Mouse (Mus musculus): ENCODE measurements at regions not wholly inside any gene's neighbourhood (a gene's known extent, or its start where the extent isn't known, plus 50 kb on each side); places are given as distances from the start of the nearest gene placed in this dataset.

DNA sequence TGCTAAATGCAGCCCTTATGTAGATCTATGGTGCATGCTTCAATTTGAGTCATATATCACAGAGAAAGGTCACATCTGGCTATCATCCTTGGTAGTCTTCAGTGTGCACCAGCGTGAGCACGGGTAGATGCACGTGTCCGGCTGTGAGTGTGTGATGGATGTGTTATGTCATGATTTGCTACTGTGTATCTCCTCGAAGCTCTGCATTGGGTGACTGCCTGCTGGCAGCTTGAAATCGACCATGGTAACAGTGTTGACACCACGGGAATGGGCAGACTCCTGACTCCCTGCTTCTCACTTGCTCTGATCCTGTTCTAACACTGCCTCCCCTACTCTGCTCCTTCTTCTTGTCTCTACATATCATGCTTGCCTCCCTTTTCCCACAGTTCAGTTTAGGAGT is 204.9 kb upstream of the Mocs1 start:
- ATAC-seq (ENCODE audit: insufficient number of reproducible peaks, insufficient read depth, low FRiP score, low TSS enrichment) = no peak
- Histone ChIP-seq H3K4me3 (no peak overlapping the region), H3K4me2 (replicated peaks) (no peak overlapping the region), H3K36me3 (no peaks in the 10 kb centered on the region), H3K9me3 (no peaks in the 10 kb centered on the region), H3K27me3 (no peaks in the 10 kb centered on the region), H3K4me1 (no peaks in the 10 kb centered on the region), H3K9ac (no peak overlapping the region), H3K27ac (no peak overlapping the region)
- 90% methylated on average over 7 of the region's 7 CpGs for whole genome bisulfite sequencing

DNA sequence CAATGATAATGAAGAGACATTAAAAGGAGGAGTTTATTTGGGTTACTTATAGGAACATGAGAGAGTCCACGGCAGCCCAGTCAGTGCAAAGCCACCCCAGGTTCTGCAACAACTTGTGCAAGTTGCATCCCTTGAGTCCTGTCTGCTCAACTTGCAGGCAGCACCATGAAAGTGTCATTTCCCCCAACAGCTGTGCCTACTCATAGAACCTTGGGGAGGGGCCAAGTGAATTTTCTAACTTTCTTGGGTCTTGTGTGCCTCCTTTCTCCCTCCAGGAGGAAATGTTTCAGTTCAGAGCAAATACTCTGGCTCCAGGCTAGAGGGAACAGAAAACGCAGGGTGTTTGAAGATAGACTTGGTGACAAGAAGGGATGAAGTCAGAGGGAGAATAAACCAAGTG is 204.5 kb upstream of the Mocs1 start:
- Histone ChIP-seq H3K4me1 (no peaks in the 10 kb centered on the region), H3K9ac (no peak overlapping the region), H3K9me3 (no peaks in the 10 kb centered on the region), H3K27me3 (no peaks in the 10 kb centered on the region), H3K36me3 (no peaks in the 10 kb centered on the region), H3K27ac (no peak overlapping the region), H3K4me3 (no peak overlapping the region), H3K4me2 (replicated peaks) (no peak overlapping the region)
- 84% methylated on average over 2 of the region's 2 CpGs for WGBS
- no peak for ATAC-seq (ENCODE audit: insufficient number of reproducible peaks, insufficient read depth, low FRiP score, low TSS enrichment)

DNA sequence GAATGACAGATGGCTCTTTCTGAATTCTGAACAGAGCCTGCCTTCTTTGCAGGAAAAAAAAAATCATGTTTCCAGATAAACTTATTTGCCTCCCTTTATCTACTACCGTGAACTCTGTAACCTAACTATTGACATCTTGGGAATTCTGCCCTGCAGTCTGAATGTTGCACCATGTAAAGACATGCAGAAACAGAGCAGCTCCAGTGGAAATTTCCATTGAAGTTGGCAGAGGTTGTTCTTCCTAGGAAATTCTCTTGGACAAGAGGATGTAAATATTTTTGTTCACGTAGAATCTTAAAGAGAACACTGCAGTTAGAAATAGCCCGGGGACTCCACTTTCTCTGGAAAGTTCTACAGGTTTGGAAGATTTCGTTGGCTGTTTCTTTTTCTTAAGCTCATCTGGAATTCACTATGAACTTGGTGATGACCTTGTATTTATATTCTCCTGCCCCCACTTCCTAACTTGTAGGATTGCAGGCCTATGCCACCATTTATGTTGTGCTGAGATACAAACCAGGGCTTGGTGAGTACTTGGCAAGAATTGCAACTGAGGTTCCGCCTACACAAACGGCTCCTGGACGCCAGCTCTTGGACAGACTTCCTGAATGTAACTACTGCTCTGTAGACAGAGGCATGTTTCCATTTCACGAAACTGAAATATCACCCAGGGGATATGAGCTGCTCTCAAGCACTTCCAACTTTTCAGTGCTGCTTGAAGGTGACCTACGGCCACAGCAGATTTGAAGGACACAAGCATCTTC is 202.7 kb upstream of the Mocs1 start:
- Histone ChIP-seq H3K27ac (no peak overlapping the region), H3K4me3 (no peak overlapping the region), H3K9me3 (no peaks in the 10 kb centered on the region), H3K36me3 (no peaks in the 10 kb centered on the region), H3K4me2 (replicated peaks) (no peak overlapping the region), H3K9ac (no peak overlapping the region), H3K27me3 (no peaks in the 10 kb centered on the region), H3K4me1 (no peaks in the 10 kb centered on the region)
- WGBS = 77% methylated on average over 9 of the region's 9 CpGs
- no peak for ATAC-seq (ENCODE audit: insufficient number of reproducible peaks, insufficient read depth, low FRiP score, low TSS enrichment)

DNA sequence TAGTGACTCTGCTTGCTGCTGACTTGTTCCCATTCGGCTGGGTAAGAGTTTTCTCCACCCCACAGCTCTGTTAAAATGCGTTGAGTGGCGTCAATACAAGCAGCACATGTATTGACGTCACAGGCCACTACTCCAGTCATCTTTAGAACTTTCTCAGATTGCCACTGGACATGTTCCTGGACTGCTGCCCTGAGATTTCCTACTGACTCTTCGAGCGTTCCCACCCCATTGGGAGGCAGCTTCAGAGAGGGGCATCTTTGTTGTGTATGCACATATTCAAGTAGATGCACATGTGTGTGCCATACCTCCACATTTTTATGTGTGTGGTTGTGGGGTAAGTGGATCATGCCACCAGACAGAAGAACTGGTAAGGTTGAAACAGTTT is 202.2 kb upstream of the Mocs1 start:
- WGBS = 85% methylated on average over 6 of the region's 6 CpGs
- ATAC-seq (ENCODE audit: insufficient number of reproducible peaks, insufficient read depth, low FRiP score, low TSS enrichment) = no peak
- no peak overlapping the region for H3K27ac ChIP-seq

DNA sequence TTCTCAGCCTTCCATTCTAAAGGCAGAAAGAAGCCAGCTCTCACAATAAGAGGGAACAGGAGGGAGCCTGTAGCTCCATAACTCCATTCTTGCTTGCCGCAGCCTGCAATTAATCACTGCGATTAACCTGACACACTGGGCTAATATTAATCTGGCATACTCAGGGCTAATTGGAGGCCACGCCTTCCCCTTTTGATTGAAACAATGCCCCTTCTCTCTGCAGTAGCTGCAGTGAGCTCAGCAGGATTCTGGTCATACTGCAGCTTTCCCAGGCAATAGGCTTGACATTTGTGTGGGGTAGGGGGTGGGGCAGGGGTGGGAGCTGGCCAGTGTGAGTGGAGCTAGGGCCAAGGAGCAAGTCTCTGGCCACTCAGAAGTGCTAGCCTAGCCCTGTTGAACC is 196.9 kb upstream of the Mocs1 start:
- Histone ChIP-seq H3K4me3 (no peak overlapping the region), H3K36me3 (no peaks in the 10 kb centered on the region), H3K9me3 (no peaks in the 10 kb centered on the region), H3K4me2 (replicated peaks) (no peak overlapping the region), H3K27ac (no peak overlapping the region), H3K27me3 (no peaks in the 10 kb centered on the region), H3K9ac (no peak overlapping the region), H3K4me1 (no peaks in the 10 kb centered on the region)
- ATAC-seq (ENCODE audit: insufficient number of reproducible peaks, insufficient read depth, low FRiP score, low TSS enrichment) = peak; percentile 47; the same call in 1 of the 2 replicates
- 30% methylated on average over 3 of the region's 3 CpGs for WGBS

More for the DNA sequence above, 202.2 kb upstream of the Mocs1 start:
- Histone ChIP-seq H3K4me2 (replicated peaks) (no peak overlapping the region), H3K9me3 (no peaks in the 10 kb centered on the region), H3K27me3 (no peaks in the 10 kb centered on the region), H3K36me3 (no peaks in the 10 kb centered on the region), H3K9ac (no peak overlapping the region), H3K4me1 (no peaks in the 10 kb centered on the region), H3K4me3 (no peak overlapping the region)

DNA sequence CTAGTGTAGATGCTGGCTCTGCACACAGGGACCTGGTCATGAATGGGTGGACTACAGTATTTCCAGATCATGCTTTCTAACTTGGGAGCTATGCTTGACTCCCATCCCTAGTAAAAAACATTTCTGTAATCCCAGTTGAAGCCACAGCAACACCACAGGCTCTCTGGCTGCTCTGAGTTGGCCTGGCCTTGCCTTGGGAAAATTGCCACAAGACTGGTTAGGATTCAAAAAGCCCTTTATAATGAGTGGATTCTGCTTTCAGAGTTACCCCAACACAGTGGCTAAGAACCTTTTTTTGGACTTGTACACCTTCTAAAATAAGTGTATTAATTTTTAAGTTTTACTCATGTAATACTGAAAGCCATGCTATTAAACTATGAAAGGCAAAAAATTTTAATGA is 188.1 kb upstream of the Mocs1 start:
- no peaks in the 10 kb centered on the region for H3K9me3 ChIP-seq
- no peak for ATAC-seq (ENCODE audit: insufficient number of reproducible peaks, insufficient read depth, low FRiP score, low TSS enrichment)
- no peak overlapping the region for H3K9ac ChIP-seq
- no peak overlapping the region for H3K4me2 ChIP-seq (replicated peaks)
- H3K27ac ChIP-seq = no peak overlapping the region
- H3K27me3 ChIP-seq = 0 out of 2 replicates have a peak, but pooled peaks cover 2% of the 10 kb centered on the region
- no peaks in the 10 kb centered on the region for H3K36me3 ChIP-seq
- no peaks in the 10 kb centered on the region for H3K4me1 ChIP-seq
- H3K4me3 ChIP-seq = no peak overlapping the region

DNA sequence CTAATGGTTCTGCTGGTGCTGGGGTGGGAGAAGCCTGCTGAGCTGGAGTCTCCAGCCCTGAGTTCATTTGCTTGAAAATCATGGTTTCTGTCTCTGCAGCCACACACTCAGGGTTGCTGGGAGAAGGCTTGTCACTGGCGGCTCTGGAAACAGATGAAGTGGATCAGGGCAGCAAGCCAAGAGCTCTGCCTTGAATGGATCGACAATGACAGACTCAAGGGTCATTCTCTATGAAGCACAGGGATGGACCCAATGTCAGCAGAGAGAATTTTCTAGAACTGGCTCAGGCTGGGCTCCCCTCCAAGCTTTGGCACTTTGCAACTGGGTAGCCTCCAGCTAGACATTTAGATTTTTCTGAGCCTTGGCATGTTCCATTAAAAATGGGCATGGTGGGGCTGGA is 184.7 kb upstream of the Mocs1 start:
- H3K9me3 ChIP-seq = no peaks in the 10 kb centered on the region

DNA sequence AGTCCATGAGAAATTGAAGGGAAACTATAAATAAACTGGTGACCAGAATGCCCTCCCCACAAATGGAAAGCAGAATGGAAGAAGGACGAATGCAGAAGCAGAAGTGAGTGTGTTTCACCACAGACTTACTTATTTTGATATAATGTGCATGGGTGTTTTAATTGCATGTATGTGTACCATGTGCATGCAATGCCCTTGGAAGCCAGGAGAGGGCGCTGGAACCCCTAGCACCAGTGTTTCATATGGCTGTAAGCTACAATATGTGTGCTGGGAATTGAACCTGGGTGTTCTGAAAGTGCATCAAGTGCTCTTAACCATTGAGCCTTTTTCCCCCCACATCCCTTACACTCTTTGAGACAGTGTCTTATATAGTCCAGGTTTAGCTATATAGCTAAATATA is 183.1 kb upstream of the Mocs1 start:
- Histone ChIP-seq H3K9me3 (no peaks in the 10 kb centered on the region), H3K27ac (no peak overlapping the region), H3K4me2 (replicated peaks) (no peak overlapping the region), H3K9ac (no peak overlapping the region), H3K4me3 (no peak overlapping the region), H3K36me3 (no peaks in the 10 kb centered on the region), H3K27me3 (0 out of 2 replicates have a peak, but pooled peaks cover 2% of the 10 kb centered on the region), H3K4me1 (no peaks in the 10 kb centered on the region)
- ATAC-seq (ENCODE audit: insufficient number of reproducible peaks, insufficient read depth, low FRiP score, low TSS enrichment) = no peak
- 62% methylated on average over 2 of the region's 2 CpGs for WGBS

More for the DNA sequence above, 184.7 kb upstream of the Mocs1 start:
- H3K27ac ChIP-seq = no peak overlapping the region
- H3K4me3 ChIP-seq = no peak overlapping the region
- 72% methylated on average over 2 of the region's 2 CpGs for WGBS
- no peak overlapping the region for H3K9ac ChIP-seq
- no peaks in the 10 kb centered on the region for H3K4me1 ChIP-seq
- 0 out of 2 replicates have a peak, but pooled peaks cover 2% of the 10 kb centered on the region for H3K27me3 ChIP-seq
- H3K4me2 ChIP-seq (replicated peaks) = no peak overlapping the region
- no peaks in the 10 kb centered on the region for H3K36me3 ChIP-seq
- no peak for ATAC-seq (ENCODE audit: insufficient number of reproducible peaks, insufficient read depth, low FRiP score, low TSS enrichment)

DNA sequence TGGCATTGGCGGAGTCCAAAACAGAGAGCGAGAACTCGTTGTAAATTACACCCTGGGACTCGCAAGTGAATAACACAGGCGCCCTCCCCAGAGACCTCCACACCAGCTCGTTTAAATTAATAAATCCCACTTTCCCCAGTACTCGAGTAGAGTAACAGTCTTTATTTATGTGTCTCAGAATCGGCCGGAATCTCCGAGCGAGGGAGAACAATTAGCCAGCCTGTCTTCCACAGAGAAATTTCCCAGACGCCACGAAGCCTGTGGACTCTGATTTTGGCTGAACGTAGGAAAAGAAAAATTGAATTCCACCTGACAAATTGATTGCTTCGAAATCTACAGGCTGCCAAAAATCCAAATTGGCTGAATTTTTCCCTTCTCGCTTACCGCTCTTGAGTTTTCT is 180.9 kb upstream of the Mocs1 start:
- ATAC-seq (ENCODE audit: insufficient number of reproducible peaks, insufficient read depth, low FRiP score, low TSS enrichment) = no peak

DNA sequence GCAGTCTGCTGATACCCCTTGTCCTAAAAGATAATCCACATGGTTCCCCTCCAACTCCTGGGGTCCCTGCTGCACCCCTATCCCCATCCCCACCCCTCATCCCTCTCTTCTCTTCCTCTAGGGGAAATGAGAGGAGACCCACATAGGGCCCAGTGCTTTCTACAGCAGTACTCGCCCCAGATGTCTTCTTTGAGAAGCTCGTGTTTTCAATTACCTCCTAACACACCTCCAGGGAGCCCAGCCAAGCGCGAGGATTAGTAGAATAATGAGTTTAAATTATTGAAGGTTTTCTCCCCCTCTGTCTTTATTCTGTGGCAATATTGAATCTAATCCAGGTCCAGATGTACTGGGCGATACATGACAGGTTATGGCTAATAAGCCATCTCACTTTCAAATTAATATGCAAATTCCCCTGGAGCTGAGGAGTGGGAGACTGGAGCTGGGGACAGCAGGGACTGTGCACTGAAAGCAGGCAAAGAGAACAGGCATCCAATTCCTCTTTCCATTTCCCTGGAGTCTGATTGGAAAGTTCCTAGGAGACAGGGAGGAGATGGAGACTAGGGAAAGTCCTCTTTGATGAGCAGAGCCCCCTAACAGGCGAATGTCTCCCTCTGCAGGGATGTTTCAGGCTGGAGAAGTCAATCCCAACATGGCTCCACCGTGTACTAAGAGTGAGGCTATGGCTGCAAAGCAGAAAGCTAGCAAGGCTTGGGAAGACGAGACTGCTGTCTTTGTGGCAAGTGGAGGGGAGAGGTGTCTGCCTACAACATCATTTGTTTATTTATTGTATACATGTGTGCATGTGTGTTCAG is 177.2 kb upstream of the Mocs1 start:
- Histone ChIP-seq H3K4me2 (replicated peaks) (no peak overlapping the region), H3K27me3 (no peaks in the 10 kb centered on the region), H3K9ac (no peak overlapping the region), H3K27ac (no peak overlapping the region), H3K4me1 (no peaks in the 10 kb centered on the region), H3K36me3 (no peaks in the 10 kb centered on the region), H3K4me3 (no peak overlapping the region), H3K9me3 (no peaks in the 10 kb centered on the region)
- no peak for ATAC-seq (ENCODE audit: insufficient number of reproducible peaks, insufficient read depth, low FRiP score, low TSS enrichment)
- WGBS = 34% methylated on average over 8 of the region's 8 CpGs

More for the DNA sequence above, 180.9 kb upstream of the Mocs1 start:
- Histone ChIP-seq H3K4me1 (no peaks in the 10 kb centered on the region), H3K9me3 (no peaks in the 10 kb centered on the region), H3K27me3 (no peaks in the 10 kb centered on the region), H3K4me3 (no peak overlapping the region), H3K9ac (no peak overlapping the region), H3K36me3 (no peaks in the 10 kb centered on the region), H3K27ac (no peak overlapping the region), H3K4me2 (replicated peaks) (no peak overlapping the region)
- 57% methylated on average over 17 of the region's 17 CpGs for WGBS

DNA sequence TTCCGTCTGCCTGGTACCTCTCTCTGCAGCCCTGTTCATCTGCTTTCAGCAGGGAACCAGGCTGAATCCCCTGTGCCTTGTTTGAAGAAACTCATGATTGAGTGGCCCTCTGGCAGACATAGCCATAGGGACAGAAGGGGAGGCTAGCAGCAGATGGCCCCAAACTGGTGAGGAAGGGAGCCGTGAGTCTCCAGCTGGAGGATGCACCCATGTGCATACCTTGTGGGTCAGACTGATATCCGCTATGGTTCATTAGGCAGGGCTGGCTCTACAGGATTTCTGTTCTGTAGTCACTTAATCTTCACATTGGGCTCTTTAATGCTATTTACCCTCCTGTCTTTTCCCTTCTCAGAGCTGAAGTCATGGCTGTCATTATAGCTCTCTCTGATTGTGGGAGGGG is 175.9 kb upstream of the Mocs1 start:
- Histone ChIP-seq H3K27me3 (no peaks in the 10 kb centered on the region), H3K4me2 (replicated peaks) (no peak overlapping the region), H3K4me1 (no peaks in the 10 kb centered on the region), H3K9ac (no peak overlapping the region), H3K9me3 (no peaks in the 10 kb centered on the region), H3K4me3 (no peak overlapping the region), H3K36me3 (no peaks in the 10 kb centered on the region), H3K27ac (no peak overlapping the region)
- WGBS = 80% methylated on average over 3 of the region's 3 CpGs
- no peak for ATAC-seq (ENCODE audit: insufficient number of reproducible peaks, insufficient read depth, low FRiP score, low TSS enrichment)

DNA sequence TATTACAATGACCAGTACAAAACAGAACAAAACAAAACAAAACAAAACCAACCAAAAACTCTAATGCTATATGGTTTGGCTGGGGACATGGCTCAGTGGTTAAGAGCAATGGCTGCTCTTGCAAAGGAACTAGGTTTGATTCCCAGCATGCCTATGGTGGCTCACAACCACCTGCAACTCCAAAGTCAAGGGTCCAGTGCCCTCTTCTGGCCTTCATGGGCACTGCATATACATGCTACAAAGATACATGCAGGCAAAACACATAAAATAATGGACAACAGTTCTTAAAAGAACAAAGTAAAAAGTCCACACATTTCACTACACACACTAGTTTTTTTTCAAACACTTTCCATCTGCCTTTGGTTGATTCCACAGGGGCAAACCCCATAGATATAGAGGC is 169.7 kb upstream of the Mocs1 start:
- Histone ChIP-seq H3K4me2 (replicated peaks) (no peak overlapping the region), H3K36me3 (no peaks in the 10 kb centered on the region), H3K27me3 (no peaks in the 10 kb centered on the region), H3K27ac (no peak overlapping the region), H3K4me3 (no peak overlapping the region), H3K9ac (no peak overlapping the region), H3K9me3 (no peaks in the 10 kb centered on the region), H3K4me1 (no peaks in the 10 kb centered on the region)
- ATAC-seq (ENCODE audit: insufficient number of reproducible peaks, insufficient read depth, low FRiP score, low TSS enrichment) = no peak

Data from embryonic facial prominence, embryonic 12.5 days (tissue).